Mouse (Mus musculus): ENCODE measurements around the gene Glis2. TPM values are rescaled to one million over a fixed set of nuclear protein-coding genes. Genes with fewer than 3 reads are reported as not detected.
A peak's percentile ranks its signal among the peaks of the same experiment; 100 is the strongest.
"Not testable (repeated sequence)": the region's sequence is repeated elsewhere in the genome, so short reads cannot be mapped to it uniquely, and the experiment has no call there.

The Glis2 gene
- polyA plus RNA-seq, 1 experiment from 2014 or later = 23.7 TPM

- 38% methylated on average over 2 of the region's 2 CpGs for whole genome bisulfite sequencing
- Histone ChIP-seq H3K27ac (ENCODE audit: low read length) (no peak overlapping the region), H3K27me3 (ENCODE audit: control insufficient read depth, insufficient read depth, low read depth, low read length) (no peaks in the 10 kb centered on the region), H3K9me3 (ENCODE audit: control insufficient read depth, low read length) (no peaks in the 10 kb centered on the region), H3K9ac (ENCODE audit: low read length) (no peak overlapping the region), H3K4me3 (ENCODE audit: low read length) (no peak overlapping the region), H3K4me1 (replicated peaks; ENCODE audit: control insufficient read depth, insufficient read depth, low read length) (no peaks in the 10 kb centered on the region), H3K36me3 (ENCODE audit: control insufficient read depth, insufficient read depth, low read length) (no peaks in the 10 kb centered on the region), H3K4me2 (ENCODE audit: low read depth, low read length) (no peak overlapping the region)
- no peak for ATAC-seq (ENCODE audit: low read depth)
Observed at GRCm38 (mm10) chr16:4576873-4577272, 17.6 kb upstream of the Glis2 start.

GRCm38 (mm10) chr16:4578630-4579029, 15.9 kb upstream of the Glis2 start:
- WGBS = 44% methylated on average over 7 of the region's 7 CpGs
- Histone ChIP-seq H3K4me1 (replicated peaks; ENCODE audit: control insufficient read depth, insufficient read depth, low read length) (no peaks in the 10 kb centered on the region), H3K4me2 (ENCODE audit: low read depth, low read length) (no peak overlapping the region), H3K27me3 (ENCODE audit: control insufficient read depth, insufficient read depth, low read depth, low read length) (no peaks in the 10 kb centered on the region), H3K9me3 (ENCODE audit: control insufficient read depth, low read length) (no peaks in the 10 kb centered on the region), H3K36me3 (ENCODE audit: control insufficient read depth, insufficient read depth, low read length) (no peaks in the 10 kb centered on the region), H3K9ac (ENCODE audit: low read length) (no peak overlapping the region), H3K4me3 (ENCODE audit: low read length) (no peak overlapping the region), H3K27ac (ENCODE audit: low read length) (no peak overlapping the region)
- no peak for ATAC-seq (ENCODE audit: low read depth)

GRCm38 (mm10) chr16:4581179-4581578, 13.3 kb upstream of the Glis2 start:
- 87% methylated on average over 3 of the region's 4 CpGs for WGBS
- not testable (repeated sequence) for ATAC-seq (ENCODE audit: low read depth)

GRCm38 (mm10) chr16:4583807-4584206, 10.7 kb upstream of the Glis2 start:
- WGBS = 77% methylated on average over 3 of the region's 3 CpGs
- no peak for ATAC-seq (ENCODE audit: low read depth)

More at GRCm38 (mm10) chr16:4581179-4581578, 13.3 kb upstream of the Glis2 start:
- H3K9ac ChIP-seq (ENCODE audit: low read length); H3K4me1 ChIP-seq (replicated peaks; ENCODE audit: control insufficient read depth, insufficient read depth, low read length); H3K4me2 ChIP-seq (ENCODE audit: low read depth, low read length); H3K9me3 ChIP-seq (ENCODE audit: control insufficient read depth, low read length); H3K36me3 ChIP-seq (ENCODE audit: control insufficient read depth, insufficient read depth, low read length); H3K4me3 ChIP-seq (ENCODE audit: low read length); H3K27me3 ChIP-seq (ENCODE audit: control insufficient read depth, insufficient read depth, low read depth, low read length); H3K27ac ChIP-seq (ENCODE audit: low read length): not testable (repeated sequence)

GRCm38 (mm10) chr16:4584438-4584837, 10.1 kb upstream of the Glis2 start:
- WGBS = 59% methylated on average over 5 of the region's 5 CpGs
- no peak for ATAC-seq (ENCODE audit: low read depth)
- H3K4me1 ChIP-seq (replicated peaks; ENCODE audit: control insufficient read depth, insufficient read depth, low read length) = peaks cover 17% of the 10 kb centered on the region
- H3K9me3 ChIP-seq (ENCODE audit: control insufficient read depth, low read length) = no peaks in the 10 kb centered on the region
- H3K36me3 ChIP-seq (ENCODE audit: control insufficient read depth, insufficient read depth, low read length) = no peaks in the 10 kb centered on the region; the same call in 1 of the 2 replicates
- no peaks in the 10 kb centered on the region for H3K27me3 ChIP-seq (ENCODE audit: control insufficient read depth, insufficient read depth, low read depth, low read length)
- H3K27ac ChIP-seq (ENCODE audit: low read length) = no peak overlapping the region
- H3K9ac ChIP-seq (ENCODE audit: low read length) = no peak overlapping the region
- H3K4me2 ChIP-seq (ENCODE audit: low read depth, low read length) = no peak overlapping the region
- H3K4me3 ChIP-seq (ENCODE audit: low read length) = no peak overlapping the region

More at GRCm38 (mm10) chr16:4583807-4584206, 10.7 kb upstream of the Glis2 start:
- Histone ChIP-seq H3K4me2 (ENCODE audit: low read depth, low read length) (no peak overlapping the region), H3K4me1 (replicated peaks; ENCODE audit: control insufficient read depth, insufficient read depth, low read length) (peaks cover 17% of the 10 kb centered on the region), H3K9ac (ENCODE audit: low read length) (no peak overlapping the region), H3K27ac (ENCODE audit: low read length) (no peak overlapping the region), H3K4me3 (ENCODE audit: low read length) (no peak overlapping the region), H3K27me3 (ENCODE audit: control insufficient read depth, insufficient read depth, low read depth, low read length) (no peaks in the 10 kb centered on the region), H3K9me3 (ENCODE audit: control insufficient read depth, low read length) (no peaks in the 10 kb centered on the region), H3K36me3 (ENCODE audit: control insufficient read depth, insufficient read depth, low read length) (no peaks in the 10 kb centered on the region)

- no peaks in the 10 kb centered on the region for H3K27me3 ChIP-seq (ENCODE audit: control insufficient read depth, insufficient read depth, low read depth, low read length)
- peak; percentile 19 for ATAC-seq (ENCODE audit: low read depth)
- peak overlapping the region; percentile 48 for H3K4me2 ChIP-seq (ENCODE audit: low read depth, low read length)
Observed at GRCm38 (mm10) chr16:4585642-4586530, 8.6 kb upstream of the Glis2 start.

GRCm38 (mm10) chr16:4586531-4587123, 7.9 kb upstream of the Glis2 start:
- H3K27me3 ChIP-seq (ENCODE audit: control insufficient read depth, insufficient read depth, low read depth, low read length) = no peaks in the 10 kb centered on the region
- peaks cover 17% of the 10 kb centered on the region for H3K4me1 ChIP-seq (replicated peaks; ENCODE audit: control insufficient read depth, insufficient read depth, low read length)
- H3K36me3 ChIP-seq (ENCODE audit: control insufficient read depth, insufficient read depth, low read length) = peaks cover 6% of the 10 kb centered on the region
- peak overlapping the region; percentile 48 for H3K4me2 ChIP-seq (ENCODE audit: low read depth, low read length)
- H3K9me3 ChIP-seq (ENCODE audit: control insufficient read depth, low read length) = no peaks in the 10 kb centered on the region
- under 1% methylated on average over 40 of the region's 43 CpGs for WGBS
- H3K9ac ChIP-seq (ENCODE audit: low read length) = peak overlapping the region; percentile 67
- H3K4me3 ChIP-seq (ENCODE audit: low read length) = peak overlapping the region; percentile 47
- ATAC-seq (ENCODE audit: low read depth) = peak; percentile 99
- peak overlapping the region; percentile 98 for H3K27ac ChIP-seq (ENCODE audit: low read length)

More at GRCm38 (mm10) chr16:4585642-4586530, 8.6 kb upstream of the Glis2 start:
- Histone ChIP-seq H3K4me3 (ENCODE audit: low read length) (peak overlapping the region; percentile 47), H3K27ac (ENCODE audit: low read length) (peak overlapping the region; percentile 98), H3K9me3 (ENCODE audit: control insufficient read depth, low read length) (no peaks in the 10 kb centered on the region), H3K9ac (ENCODE audit: low read length) (peak overlapping the region; percentile 52), H3K36me3 (ENCODE audit: control insufficient read depth, insufficient read depth, low read length) (peaks cover 5% of the 10 kb centered on the region), H3K4me1 (replicated peaks; ENCODE audit: control insufficient read depth, insufficient read depth, low read length) (peaks cover 17% of the 10 kb centered on the region)
- WGBS = 5% methylated on average over 14 of the region's 14 CpGs

- 37% methylated on average over 5 of the region's 5 CpGs for WGBS
- H3K4me1 ChIP-seq (replicated peaks; ENCODE audit: control insufficient read depth, insufficient read depth, low read length) = peaks cover 25% of the 10 kb centered on the region
- H3K4me3 ChIP-seq (ENCODE audit: low read length) = no peak overlapping the region
- ATAC-seq (ENCODE audit: low read depth) = no peak
- H3K9ac ChIP-seq (ENCODE audit: low read length) = peak overlapping the region; percentile 67
- H3K27me3 ChIP-seq (ENCODE audit: control insufficient read depth, insufficient read depth, low read depth, low read length) = no peaks in the 10 kb centered on the region
- H3K4me2 ChIP-seq (ENCODE audit: low read depth, low read length) = peak overlapping the region; percentile 48; the same call in 1 of the 2 replicates
- H3K9me3 ChIP-seq (ENCODE audit: control insufficient read depth, low read length) = no peaks in the 10 kb centered on the region
- peaks cover 6% of the 10 kb centered on the region for H3K36me3 ChIP-seq (ENCODE audit: control insufficient read depth, insufficient read depth, low read length)
- peak overlapping the region; percentile 98 for H3K27ac ChIP-seq (ENCODE audit: low read length)
Observed at GRCm38 (mm10) chr16:4587516-4588210, 6.8 kb upstream of the Glis2 start.

- H3K4me2 ChIP-seq (ENCODE audit: low read depth, low read length) = no peak overlapping the region
Observed at GRCm38 (mm10) chr16:4590236-4590635, 4.3 kb upstream of the Glis2 start.

More at GRCm38 (mm10) chr16:4590236-4590635, 4.3 kb upstream of the Glis2 start:
- Histone ChIP-seq H3K27ac (ENCODE audit: low read length) (no peak overlapping the region), H3K9me3 (ENCODE audit: control insufficient read depth, low read length) (no peaks in the 10 kb centered on the region), H3K27me3 (ENCODE audit: control insufficient read depth, insufficient read depth, low read depth, low read length) (no peaks in the 10 kb centered on the region), H3K4me1 (replicated peaks; ENCODE audit: control insufficient read depth, insufficient read depth, low read length) (peaks cover 34% of the 10 kb centered on the region), H3K36me3 (ENCODE audit: control insufficient read depth, insufficient read depth, low read length) (peaks cover 6% of the 10 kb centered on the region), H3K4me3 (ENCODE audit: low read length) (no peak overlapping the region), H3K9ac (ENCODE audit: low read length) (no peak overlapping the region)
- ATAC-seq (ENCODE audit: low read depth) = no peak
- 88% methylated on average over 9 of the region's 9 CpGs for WGBS

Data from lung, embryonic 16.5 days (tissue).